Mouse (Mus musculus) lung, postnatal 25 days (tissue): ENCODE results near the gene Mamdc2.
A peak's percentile ranks its signal among the peaks of the same experiment; 100 is the strongest.

Experiments
- DNase-seq: peaks from one replicate; pipeline ENCODE4 v3.0.0; 2022; ENCODE audit warnings: low spot score

Gene Mamdc2

GRCm38 (mm10) chr19:23357253-23357652 lies 91.0 kb downstream of the Mamdc2 start:
- no peak for DNase-seq

DNA sequence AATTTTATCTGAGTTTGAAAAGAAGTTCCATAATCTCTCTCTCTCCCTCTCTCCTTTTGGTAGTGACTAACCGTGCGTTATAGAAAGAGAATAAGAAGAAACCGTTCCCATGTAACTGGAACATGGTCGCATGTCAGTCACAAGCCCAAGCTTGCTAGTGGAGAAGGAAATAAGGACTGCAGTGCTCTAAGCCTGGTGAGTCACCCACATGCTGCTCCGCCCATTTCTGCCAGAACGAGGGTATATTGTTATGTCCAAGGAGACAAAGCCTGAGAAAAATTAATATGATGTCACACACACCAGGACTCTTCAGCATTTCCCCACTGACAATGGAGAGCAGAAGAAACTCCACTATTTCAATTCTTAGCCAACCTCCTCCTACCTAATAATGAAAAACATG lies 93.5 kb downstream of the Mamdc2 start:
- no peak for DNase-seq

DNA sequence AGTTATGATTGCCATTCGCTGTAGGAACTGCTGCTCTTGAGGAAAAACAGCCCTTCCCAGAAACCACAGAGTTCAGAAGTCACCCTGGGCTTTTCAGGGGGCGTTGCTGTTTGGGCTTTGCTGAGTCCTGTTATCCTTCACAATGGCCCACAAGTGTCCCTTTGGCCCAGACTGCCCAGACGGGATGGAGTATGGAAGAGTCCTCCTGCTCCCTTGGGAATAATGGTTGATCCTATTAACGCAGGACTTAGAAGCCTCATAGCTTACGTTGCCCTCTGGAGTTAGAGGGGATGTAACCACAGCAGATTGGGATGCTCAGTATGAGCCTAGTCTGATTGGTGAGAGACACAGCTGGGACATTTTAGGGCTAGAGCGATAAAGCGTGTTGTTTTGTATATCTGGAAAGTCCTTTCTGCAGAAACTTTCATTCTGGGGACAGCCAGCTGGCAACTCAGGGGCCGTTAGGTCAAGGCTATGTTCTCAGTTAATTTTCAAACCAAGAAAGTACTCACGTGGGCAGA lies 94.3 kb downstream of the Mamdc2 start:
- peak; percentile 56 for DNase-seq

GRCm38 (mm10) chr19:23353161-23353560 lies 95.1 kb downstream of the Mamdc2 start:
- DNase-seq: no peak

DNA sequence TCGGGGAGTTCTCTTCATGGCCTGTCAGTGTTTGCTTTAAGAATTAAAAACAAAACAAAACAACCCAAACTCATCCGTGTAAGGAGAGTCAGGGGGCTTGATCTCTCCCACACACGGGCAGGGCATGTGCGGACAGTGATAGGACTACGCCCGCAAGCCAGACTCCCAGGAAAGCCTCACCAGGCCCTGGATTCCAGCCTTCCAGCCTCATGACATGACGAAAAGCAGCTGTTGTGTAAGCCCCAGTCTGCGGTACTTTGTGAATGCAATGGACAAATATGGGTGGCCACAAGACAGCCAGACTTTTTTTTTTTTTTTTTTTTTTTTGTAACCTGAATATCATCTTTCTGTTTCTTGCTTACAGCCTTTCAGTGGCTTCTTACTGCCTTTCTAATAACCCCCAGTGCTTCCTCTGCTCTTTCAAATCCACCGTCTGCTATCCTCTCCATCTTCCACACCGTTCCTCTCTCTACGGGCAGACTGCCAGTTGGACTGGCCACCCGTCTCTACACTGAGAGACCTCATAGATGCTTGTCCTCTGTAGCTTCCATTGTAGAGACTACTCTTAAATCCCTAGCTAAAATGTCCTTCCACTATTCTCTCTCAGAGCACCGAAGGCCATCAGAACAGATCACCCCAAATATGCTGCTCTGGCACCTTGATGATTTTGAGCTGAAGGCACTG lies 96.3 kb downstream of the Mamdc2 start:
- DNase-seq: peak; percentile 43

DNA sequence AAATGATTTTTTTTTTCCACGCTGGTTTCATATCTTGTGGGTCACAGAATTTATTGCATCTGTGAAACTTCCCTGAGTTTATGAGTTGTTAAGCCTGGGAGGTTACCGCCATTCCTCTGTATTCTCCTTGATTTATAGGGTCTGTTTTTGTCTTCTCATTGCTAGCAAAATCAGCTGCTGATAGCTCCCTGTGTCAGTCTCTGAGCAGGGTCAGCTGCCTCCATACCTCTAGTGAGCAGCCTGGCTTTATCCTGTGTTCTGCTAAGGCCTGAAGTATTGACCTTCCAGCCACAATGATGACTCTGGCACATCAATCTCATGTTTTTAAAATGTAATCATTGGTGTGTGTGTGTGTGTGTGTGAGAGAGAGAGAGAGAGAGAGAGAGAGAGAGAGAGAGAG lies 98.3 kb downstream of the Mamdc2 start:
- no peak for DNase-seq

GRCm38 (mm10) chr19:23342782-23343181 lies 105.5 kb downstream of the Mamdc2 start:
- no peak for DNase-seq

- no peak for DNase-seq
Observed at GRCm38 (mm10) chr19:23332883-23333282, 115.4 kb downstream of the Mamdc2 start.

DNA sequence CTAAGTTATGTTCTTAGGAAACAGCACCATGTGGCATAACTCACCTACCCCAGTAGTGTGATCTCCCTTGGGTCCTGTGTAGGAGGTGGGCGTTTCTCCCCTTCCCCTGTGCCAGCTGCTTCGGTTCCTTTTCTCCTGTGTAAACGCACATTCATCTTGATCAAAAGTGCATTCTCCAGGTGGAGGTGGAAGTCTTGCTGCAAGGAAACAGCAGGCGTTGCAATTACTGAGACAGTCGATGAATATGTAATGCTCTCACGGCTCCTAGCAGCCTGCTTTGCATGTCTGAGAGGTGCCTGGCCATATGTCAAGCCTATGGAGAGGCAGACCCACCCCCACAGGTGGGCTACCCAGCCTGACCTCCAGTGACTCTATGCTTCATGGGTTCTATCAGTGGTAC lies 117.4 kb downstream of the Mamdc2 start:
- DNase-seq: no peak

DNA sequence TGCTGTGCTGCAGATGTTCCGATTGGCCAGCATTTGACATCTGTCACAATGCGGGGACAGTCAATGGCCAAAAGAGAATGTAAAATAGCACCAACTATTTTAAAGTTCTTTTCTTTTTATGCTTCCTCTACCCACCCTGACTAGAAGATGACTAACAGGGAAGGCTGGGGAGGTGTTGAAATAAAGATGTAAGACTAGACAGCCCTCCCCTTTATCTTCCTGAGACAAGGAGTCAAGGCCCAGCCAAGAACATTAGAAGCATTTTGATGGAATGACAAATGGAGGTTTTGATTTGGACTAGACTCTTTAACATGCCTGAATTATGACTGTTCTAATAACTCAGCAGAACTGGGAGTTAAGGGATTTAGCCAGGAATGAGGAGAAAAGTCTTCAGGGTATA lies 118.9 kb downstream of the Mamdc2 start:
- DNase-seq: no peak

DNA sequence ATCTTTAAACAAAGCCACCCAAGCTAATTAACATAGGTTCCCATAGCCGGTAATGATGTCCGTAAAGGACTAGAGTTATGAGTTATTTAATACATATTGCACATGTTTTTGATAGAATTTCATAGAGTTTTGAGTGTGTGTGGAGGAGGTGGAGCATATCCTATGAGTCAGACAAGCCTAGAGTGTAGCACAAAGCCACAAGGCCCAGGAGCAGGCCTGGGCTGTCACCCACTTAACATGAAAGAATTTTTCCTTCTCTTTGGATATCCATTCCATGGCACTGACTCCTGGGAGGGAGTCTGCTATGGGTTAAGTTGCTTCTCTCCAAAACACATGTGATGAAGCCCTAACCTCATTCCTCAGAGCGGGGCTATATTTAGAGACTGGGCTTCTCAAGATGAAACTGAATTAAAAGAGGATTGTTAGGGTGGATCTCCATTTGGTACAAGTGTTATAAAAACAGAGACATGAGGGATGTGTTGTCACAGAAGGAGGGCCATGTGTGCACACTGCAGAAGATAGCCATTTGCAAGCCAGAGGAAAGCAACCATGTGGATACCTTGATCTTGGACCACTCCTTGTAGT lies 121.1 kb downstream of the Mamdc2 start:
- no peak for DNase-seq

- peak; percentile 50 for DNase-seq
Observed at GRCm38 (mm10) chr19:23323107-23323506, 125.1 kb downstream of the Mamdc2 start.

- DNase-seq: no peak
Observed at GRCm38 (mm10) chr19:23317989-23318358, 130.3 kb downstream of the Mamdc2 start.

- DNase-seq: no peak
Observed at GRCm38 (mm10) chr19:23317295-23317988, 130.8 kb downstream of the Mamdc2 start.

DNA sequence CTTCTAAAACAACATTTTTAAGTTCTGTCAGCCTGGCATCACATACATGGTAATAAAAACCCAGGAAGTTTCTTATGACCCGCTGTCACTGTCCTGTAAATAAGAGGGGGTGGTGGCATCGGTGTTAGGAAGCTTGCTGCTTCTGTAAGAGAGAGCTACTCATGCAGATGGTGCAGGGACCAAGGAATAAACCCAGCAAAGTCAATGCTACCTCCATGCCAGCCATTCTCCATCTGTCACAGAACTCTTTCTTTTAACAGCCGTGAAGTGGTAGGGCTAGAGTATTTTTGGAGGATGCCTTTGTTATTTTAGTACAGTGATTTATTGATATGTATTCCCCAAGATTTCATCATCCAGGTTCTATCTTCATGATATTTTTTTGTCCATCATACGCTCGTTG lies 131.4 kb downstream of the Mamdc2 start:
- DNase-seq: no peak

- no peak for DNase-seq
Observed at GRCm38 (mm10) chr19:23309979-23310378, 138.3 kb downstream of the Mamdc2 start.

DNA sequence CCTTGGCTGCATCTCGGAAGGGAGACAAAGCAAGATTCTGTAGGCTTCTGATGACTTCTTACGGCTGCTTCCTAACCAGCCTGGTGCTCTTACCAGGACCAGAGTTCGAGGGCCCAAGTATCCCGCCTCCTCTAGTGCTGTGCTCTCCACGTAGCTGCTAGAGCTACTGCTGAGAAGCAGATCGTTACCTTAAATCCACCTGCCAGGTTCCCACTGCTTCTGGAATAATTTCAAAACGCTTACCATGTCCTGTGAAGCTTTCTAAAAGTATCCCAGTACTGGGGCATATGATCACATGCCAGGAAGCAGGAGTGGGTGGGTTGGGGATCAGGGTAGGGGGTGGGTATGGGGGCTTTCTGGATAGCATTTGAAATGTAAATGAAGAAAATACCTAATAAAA lies 141.6 kb downstream of the Mamdc2 start:
- DNase-seq: no peak

- DNase-seq: no peak
Observed at GRCm38 (mm10) chr19:23299987-23300386, 148.3 kb downstream of the Mamdc2 start.

DNA sequence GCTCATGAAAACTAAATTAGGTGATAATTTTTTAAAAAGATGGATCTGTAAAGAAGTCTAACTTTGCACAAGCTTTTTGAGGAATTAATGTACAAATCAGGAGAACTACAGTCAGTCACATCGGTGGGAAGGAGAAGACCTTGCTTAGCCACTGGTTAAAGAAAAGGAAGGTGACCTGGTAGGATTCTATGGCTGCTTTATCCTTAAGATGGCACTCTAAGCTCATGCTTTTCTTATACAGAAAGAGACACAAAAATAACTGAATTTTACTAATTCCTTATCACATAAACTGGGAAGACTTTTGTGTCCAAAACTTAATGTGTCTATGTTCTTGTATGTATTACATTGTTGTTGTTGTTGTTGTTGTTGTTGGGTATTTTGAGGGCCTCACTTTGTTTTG lies 149.3 kb downstream of the Mamdc2 start:
- no peak for DNase-seq

DNA sequence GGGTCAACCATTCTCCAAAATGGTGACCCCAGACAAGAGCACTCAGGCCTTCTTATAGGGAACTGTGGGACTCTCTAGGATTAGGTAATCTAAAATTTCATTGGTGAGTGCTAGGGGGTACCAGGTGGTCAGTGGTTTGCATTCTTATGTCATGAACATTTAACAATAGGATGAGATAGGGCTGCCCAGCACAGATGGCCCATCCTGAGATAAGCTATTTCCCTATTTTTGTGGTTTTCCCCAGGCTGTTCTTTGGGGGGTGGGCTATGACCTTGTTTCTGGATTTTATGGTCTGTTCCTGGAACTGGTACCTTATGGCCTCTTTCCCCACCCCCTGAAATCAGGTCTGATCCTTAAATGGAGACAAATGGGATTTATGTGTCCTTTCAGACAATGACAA lies 151.1 kb downstream of the Mamdc2 start:
- DNase-seq: no peak

- DNase-seq: no peak
Observed at GRCm38 (mm10) chr19:23289251-23289650, 159.0 kb downstream of the Mamdc2 start.

GRCm38 (mm10) chr19:23281911-23282660 lies 166.2 kb downstream of the Mamdc2 start:
- DNase-seq: no peak
